Comparison of ENCODE assay signal across 8 mouse cellular contexts in the genomic region with DNA sequence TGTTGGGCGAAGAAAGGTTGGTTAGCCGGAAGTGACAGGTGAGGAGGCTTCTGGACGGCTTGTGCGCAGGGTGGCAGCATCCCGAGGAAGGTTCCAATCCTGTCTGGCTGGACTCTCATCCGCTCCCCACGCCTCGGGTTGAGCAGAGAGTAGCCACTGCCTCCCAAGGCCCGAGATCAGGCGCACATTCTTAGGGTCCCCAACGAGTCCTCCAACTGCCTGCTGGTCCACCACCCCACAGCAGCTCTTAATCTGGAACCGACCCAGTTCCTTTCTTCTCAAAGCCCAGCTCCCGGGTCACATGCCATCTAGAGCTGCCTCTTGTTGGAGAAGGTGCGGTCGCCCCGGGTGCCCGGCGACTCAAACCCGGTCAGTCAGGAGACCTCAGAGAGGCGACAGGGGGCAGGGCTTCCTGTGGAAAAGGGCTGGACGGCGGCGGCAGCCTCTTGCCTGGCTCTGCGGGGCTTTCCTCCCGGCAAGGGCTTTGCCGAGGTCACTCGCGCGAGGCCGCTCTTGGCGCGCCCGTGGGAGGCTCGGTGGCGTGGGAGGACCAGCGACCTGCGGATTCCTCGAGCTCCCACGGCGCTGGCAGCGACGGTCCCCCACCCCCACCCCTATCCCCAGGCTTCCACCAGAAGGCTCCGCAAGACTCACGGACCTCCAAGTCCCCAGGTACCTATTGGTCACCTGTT. TPM values are rescaled to one million over a fixed set of nuclear protein-coding genes. Genes with fewer than 3 reads are reported as not detected.
DNase-seq lines count a peak whose midpoint lies in the region; ATAC-seq lines count a peak whose summit lies in the region.

A gene (plus strand): TSS at position 306 of the 692 bp plus-strand sequence.

- peaks cover 21% of the 10 kb centered on the region for H3K4me1 ChIP-seq in hindbrain, embryonic 12.5 days

- ATAC-seq in hindbrain, embryonic 12.5 days (ENCODE audit: low FRiP score): peak; percentile 60

- no peak within 1 kb of the TSS for H3K27ac ChIP-seq in hindbrain, embryonic 12.5 days

- under 1% methylated on average over 33 of the region's 44 CpGs for WGBS in hindbrain, embryonic 12.5 days

- H3K27me3 ChIP-seq in hindbrain, embryonic 12.5 days: peaks cover 50% of the 10 kb centered on the region

- H3K4me2 ChIP-seq in hindbrain, embryonic 12.5 days (replicated peaks): peak within 1 kb of the TSS; percentile 96

- peak within 1 kb of the TSS; percentile 49 for H3K4me3 ChIP-seq in hindbrain, embryonic 12.5 days

- peak; percentile 13 for DNase-seq in R1 (ENCODE audit: low read depth, low spot score)
- peak; percentile 47 for DNase-seq in cerebellum, adult 9-10 months
- DNase-seq in frontal cortex, postnatal 14 days (ENCODE audit: low spot score in 2 of 2): peak; percentile 18 to 33
- DNase-seq in layer of hippocampus, postnatal 36 days: peak; percentile 35 to 55
- DNase-seq in lung, postnatal 36 days: peak; percentile 79
- peak; percentile 71 for DNase-seq in ovary, postnatal 36 days (ENCODE audit: low spot score)
- DNase-seq in thymus, postnatal 4 days: peak; percentile 49

- H3K9ac ChIP-seq in hindbrain, embryonic 12.5 days: peak within 1 kb of the TSS; percentile 59

- no peaks in the 10 kb centered on the region for H3K36me3 ChIP-seq in hindbrain, embryonic 12.5 days

- no peaks in the 10 kb centered on the region for H3K9me3 ChIP-seq in hindbrain, embryonic 12.5 days (replicated peaks)

RNA-seq across cellular contexts. Expression of the gene that starts here (rescaled TPM):
- 3.4 and 3.7 TPM in 2 replicates for polyA plus RNA-seq in hindbrain, embryonic 12.5 days (2016; fragmentation: Nextera tagmentation; extraction: Ambion mirVana)
- 1 to 10 TPM; 6.6 to 7.7 TPM for total RNA-seq in layer of hippocampus, postnatal 36 days (2021)

Comparison
In these comparisons a context has a peak if more than half of its experiments do, and no peak if none do; other contexts are left out.
1. DNase-seq: peak in every context shown above with its lines; median percentile 79 in lung, postnatal 36 days; 71 in ovary, postnatal 36 days; 49 in thymus, postnatal 4 days; 47 in cerebellum, adult 9-10 months; 45 in layer of hippocampus, postnatal 36 days; 26 in frontal cortex, postnatal 14 days; 13 in R1.